Mouse (Mus musculus) intestine, postnatal 0 days (tissue): Measurements from ENCODE around the gene Spast. TPM values are rescaled to one million over a fixed set of nuclear protein-coding genes. Genes with fewer than 3 reads are reported as not detected.

Experiments
- ATAC-seq: fragments of 200-750 bp; cut with Nextera tagmentation; 2 replicates; pipeline ENCODE4 v1.8.0; 2017; ENCODE audit warnings: mild to moderate bottlenecking, moderate TSS enrichment, moderate library complexity
- H3K27ac ChIP-seq: fragments of 300-500 bp; sonication (generic); 2 replicates; pipeline ENCODE4 v1.5.1; 2014; ENCODE audit warnings: mild to moderate bottlenecking, low read depth, low read length, moderate library complexity
- H3K27me3 ChIP-seq: fragments of 300-500 bp; sonication (generic); replicated peaks from 2 replicates; pipeline ENCODE4 v1.6.1; 2014; ENCODE audit warnings: low read length, mixed read lengths; ENCODE audit not compliant: control insufficient read depth, insufficient read depth
- H3K36me3 ChIP-seq: fragments of 300-500 bp; sonication (generic); 2 replicates; pipeline ENCODE4 v1.6.1; 2014; ENCODE audit warnings: mild to moderate bottlenecking, moderate library complexity; ENCODE audit not compliant: control insufficient read depth, insufficient read depth
- H3K4me1 ChIP-seq: fragments of 300-500 bp; sonication (generic); replicated peaks from 2 replicates; pipeline ENCODE4 v1.6.1; 2014; ENCODE audit warnings: antibody characterized with exemption, low read length, mixed read lengths; ENCODE audit not compliant: control insufficient read depth, insufficient read depth
- H3K4me2 ChIP-seq: fragments of 300-500 bp; sonication (generic); replicated peaks from 2 replicates; pipeline ENCODE4 v1.6.1; 2014; ENCODE audit warnings: low read depth, mild to moderate bottlenecking, moderate library complexity
- H3K4me3 ChIP-seq: fragments of 300-500 bp; sonication (generic); 2 replicates; pipeline ENCODE4 v1.5.1; 2014; ENCODE audit warnings: low read depth, low read length
- H3K9ac ChIP-seq: fragments of 300-500 bp; sonication (generic); 2 replicates; pipeline ENCODE4 v1.6.1; 2014; ENCODE audit warnings: mild to moderate bottlenecking, low read depth, low read length
- H3K9me3 ChIP-seq: fragments of 300-500 bp; sonication (generic); 2 replicates; pipeline ENCODE4 v1.6.1; 2016; ENCODE audit warnings: mixed run types; ENCODE audit not compliant: control insufficient read depth
- CTCF ChIP-seq: sonication (generic); IDR thresholded peaks from 2 replicates; pipeline ENCODE4 v1.5.1; 2016; ENCODE audit warnings: low read depth, mild to moderate bottlenecking, control low read depth, antibody characterized with exemption, moderate library complexity
- WGBS: fragments of 180-500 bp; shearing (Covaris S2); extraction: QIAGEN DNeasy Blood & Tissue Kit; methylation state at CpG from one replicate; pipeline ENCODE4 v1.1.7; 2014; 5-methylcytosine and 5-hydroxymethylcytosine counted together
- polyA plus RNA-seq: library from polyadenylated mRNA; unstranded; fragments of >200 nt; fragmentation: Nextera tagmentation; extraction: Ambion mirVana; gene quantifications from 2 replicates; pipeline ENCODE4 v1.2.1, GENCODE M21; 2015

Spast gene
- polyA plus RNA-seq, 1 experiment from 2014 or later = 10.5 TPM

DNA sequence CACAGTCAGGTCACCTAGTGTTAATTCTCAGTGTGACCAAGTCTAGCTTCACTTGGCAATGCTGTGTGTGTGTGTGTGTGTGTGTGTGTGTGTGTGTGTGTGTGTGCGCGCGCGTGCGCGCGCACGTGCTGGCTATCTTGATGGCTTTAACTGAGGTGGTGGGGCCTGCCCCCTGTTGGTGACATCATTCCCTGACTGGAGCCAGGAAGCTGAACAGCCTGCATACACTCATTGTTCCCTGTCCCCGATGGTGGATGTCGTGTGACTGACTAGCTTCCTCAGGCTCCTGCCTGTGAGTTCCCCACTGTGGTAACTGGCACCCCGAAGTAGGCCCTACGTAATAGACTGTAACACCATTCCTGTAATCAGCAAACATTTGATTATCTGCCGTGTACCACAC is 92.7 kb downstream of the Spast start:
- peaks cover 68% of the 10 kb centered on the region for H3K36me3 ChIP-seq
- no peak overlapping the region for H3K9ac ChIP-seq
- TF ChIP-seq CTCF = peak; percentile 51
- H3K4me1 ChIP-seq = no peaks in the 10 kb centered on the region
- WGBS = 74% methylated on average over 13 of the region's 13 CpGs
- no peak overlapping the region for H3K4me2 ChIP-seq
- H3K9me3 ChIP-seq = no peaks in the 10 kb centered on the region
- ATAC-seq = peak; percentile 30; the same call in 1 of the 2 replicates
- H3K4me3 ChIP-seq = no peak overlapping the region
- no peaks in the 10 kb centered on the region for H3K27me3 ChIP-seq
- 0 out of 2 replicates have a peak overlapping the region, but pooled peaks have one; percentile 1 for H3K27ac ChIP-seq

DNA sequence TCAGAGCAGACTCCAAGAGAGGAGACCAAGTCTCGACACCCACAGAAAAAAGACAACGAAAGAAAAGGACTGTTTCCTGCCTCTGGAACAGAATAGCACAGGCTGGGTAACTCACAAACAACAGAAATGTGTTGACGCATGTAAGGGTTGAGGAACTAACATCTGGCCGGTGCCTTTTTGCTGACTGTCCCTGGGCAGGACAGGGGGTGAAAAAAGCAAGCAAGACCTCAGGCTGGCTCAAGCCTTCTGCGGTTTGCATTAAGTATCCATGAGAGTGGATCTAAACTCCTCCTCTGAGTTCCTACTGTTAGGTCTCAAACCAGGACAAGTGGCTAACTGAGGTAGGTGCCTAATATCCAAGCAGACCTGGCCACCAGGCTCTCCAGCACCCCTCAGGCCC is 93.8 kb downstream of the Spast start:
- no peak overlapping the region; the same call in 1 of the 2 replicates for H3K27ac ChIP-seq
- H3K27me3 ChIP-seq = no peaks in the 10 kb centered on the region
- H3K36me3 ChIP-seq = peaks cover 56% of the 10 kb centered on the region
- no peak for TF ChIP-seq CTCF
- no peak overlapping the region for H3K4me2 ChIP-seq
- H3K4me1 ChIP-seq = no peaks in the 10 kb centered on the region
- WGBS = 85% methylated on average over 5 of the region's 5 CpGs
- no peak overlapping the region for H3K4me3 ChIP-seq
- no peak for ATAC-seq
- no peaks in the 10 kb centered on the region for H3K9me3 ChIP-seq
- no peak overlapping the region for H3K9ac ChIP-seq

DNA sequence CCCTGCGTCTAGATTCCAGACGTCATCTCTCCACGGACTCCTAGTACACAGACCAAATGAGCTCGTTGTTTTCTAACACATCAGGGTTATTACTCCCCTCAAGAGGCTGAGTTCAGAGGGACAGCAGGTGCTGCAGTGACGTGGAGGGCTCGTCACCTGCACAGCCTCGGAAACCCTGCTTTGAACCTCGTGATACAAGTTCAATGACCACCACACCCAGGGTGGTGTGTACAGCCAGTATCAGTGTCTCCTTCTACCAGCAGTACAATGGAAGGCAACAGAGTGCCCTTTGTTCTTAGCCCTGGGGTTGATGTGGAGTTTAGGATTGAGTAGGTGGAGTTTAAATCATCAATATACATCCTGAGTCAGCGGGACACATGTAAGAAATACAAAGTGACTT is 99.0 kb downstream of the Spast start:
- no peaks in the 10 kb centered on the region for H3K27me3 ChIP-seq
- no peak overlapping the region for H3K9ac ChIP-seq
- TF ChIP-seq CTCF = no peak
- peak overlapping the region; percentile 75 for H3K27ac ChIP-seq
- WGBS = 34% methylated on average over 9 of the region's 9 CpGs
- H3K4me2 ChIP-seq = no peak overlapping the region
- H3K4me3 ChIP-seq = no peak overlapping the region
- peak; percentile 99 for ATAC-seq
- no peaks in the 10 kb centered on the region for H3K9me3 ChIP-seq
- H3K4me1 ChIP-seq = no peaks in the 10 kb centered on the region
- peaks cover 21% of the 10 kb centered on the region for H3K36me3 ChIP-seq

DNA sequence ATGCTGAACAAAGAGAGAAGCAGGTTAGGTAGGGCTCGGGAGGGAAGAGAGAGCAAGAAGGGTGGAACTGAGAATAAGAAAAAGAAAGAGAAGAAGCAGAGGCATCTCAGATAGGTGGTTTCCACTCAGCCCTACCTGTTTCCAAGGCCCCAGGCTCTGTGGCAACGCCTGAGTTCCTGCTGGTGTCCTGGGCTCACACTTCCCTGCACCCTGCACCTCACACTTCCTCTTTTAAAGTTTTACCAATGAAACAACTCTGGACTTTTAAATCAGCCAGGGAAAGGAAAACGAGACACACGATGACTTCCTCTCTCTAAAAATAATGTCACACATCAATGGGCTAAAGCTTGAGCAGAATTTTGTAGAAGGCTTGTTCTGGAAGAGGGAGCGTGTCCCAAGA is 101.7 kb downstream of the Spast start:
- Histone ChIP-seq H3K4me3 (no peak overlapping the region), H3K9me3 (no peaks in the 10 kb centered on the region), H3K4me2 (no peak overlapping the region), H3K27ac (no peak overlapping the region), H3K4me1 (no peaks in the 10 kb centered on the region), H3K36me3 (peaks cover 25% of the 10 kb centered on the region; the same call in 1 of the 2 replicates), H3K9ac (no peak overlapping the region), H3K27me3 (no peaks in the 10 kb centered on the region)
- WGBS = 68% methylated on average over 5 of the region's 5 CpGs
- ATAC-seq = no peak
- TF ChIP-seq CTCF = no peak

Other genes with a start within 250 kb of the Spast start
- 40.7 and 42.6 TPM in 2 replicates for gene Memo1, start 43.5 kb upstream of the Spast start, polyA plus RNA-seq
- 183 and 185 TPM in 2 replicates for gene Dpy30, start 15.0 kb upstream of the Spast start, polyA plus RNA-seq
- gene Slc30a6, start 56.6 kb downstream of the Spast start, polyA plus RNA-seq = 45.7 and 47.6 TPM in 2 replicates
- 15.0 and 16.7 TPM in 2 replicates for gene Nlrc4, start 120.2 kb downstream of the Spast start, polyA plus RNA-seq
- gene Yipf4, start 150.5 kb downstream of the Spast start, polyA plus RNA-seq = 77.1 and 82.8 TPM in 2 replicates
- gene Birc6, start 189.3 kb downstream of the Spast start, polyA plus RNA-seq = 63.7 and 70.7 TPM in 2 replicates